Mouse (Mus musculus) lung, adult 2 months (tissue): ENCODE results near the gene Sult6b2. TPM values are rescaled to one million over a fixed set of nuclear protein-coding genes. Genes with fewer than 3 reads are reported as not detected.

Experiments
- DNase-seq: peaks from one replicate; pipeline ENCODE4 v3.0.0; 2022
- H3K4me1 ChIP-seq: fragments of 200-500 bp; 2 replicates; pipeline ENCODE4 v1.6.1; 2011; ENCODE audit warnings: low read length; ENCODE audit not compliant: control insufficient read depth, insufficient read depth
- H3K4me3 ChIP-seq: fragments of 200-500 bp; replicated peaks from 2 replicates; pipeline ENCODE3; 2011; ENCODE audit warnings: low read depth, mild to moderate bottlenecking, control low read depth, low read length; ENCODE audit errors: extremely low read depth
- CTCF ChIP-seq: fragments of 200-500 bp; IDR thresholded peaks from 2 replicates; pipeline ENCODE4 v1.5.1; 2011; ENCODE audit warnings: mild to moderate bottlenecking, low read length, control low read depth; ENCODE audit not compliant: insufficient read depth
- POLR2A ChIP-seq: fragments of 200-500 bp; IDR thresholded peaks from 2 replicates; pipeline ENCODE4 v1.6.1; 2011; ENCODE audit warnings: low read depth, mild to moderate bottlenecking, control low read depth, low read length, borderline replicate concordance; ENCODE audit errors: extremely low read depth
- WGBS: fragments of 180-500 bp; shearing (Covaris S2); methylation state at CpG from one replicate; pipeline ENCODE4 v1.1.7; 2018; 5-methylcytosine and 5-hydroxymethylcytosine counted together
- polyA plus RNA-seq: library from polyadenylated mRNA; depleted of rRNA; stranded (reverse); fragments of >200 nt; gene quantifications from 2 replicates; pipeline ENCODE4 v1.2.3, GENCODE M21; 2012

Sult6b2 gene
- polyA plus RNA-seq, 1 experiment, result not detected

- H3K4me1 ChIP-seq, result no peaks in the 10 kb centered on the region
- 4% methylated on average over 15 of the region's 15 CpGs for WGBS
- peak; percentile 75 for DNase-seq
- TF ChIP-seq CTCF (peak; percentile 50; the same call in 1 of the 2 replicates), POLR2A (no peak)
- H3K4me3 ChIP-seq, result peak overlapping the region; percentile 49
Observed at GRCm38 (mm10) chr6:142814495-142814921, 10.2 kb upstream of the Sult6b2 start.

- no peak for TF ChIP-seq CTCF
- TF ChIP-seq POLR2A, result no peak
- H3K4me3 ChIP-seq, result no peak overlapping the region
- WGBS, result 59% methylated on average over 10 of the region's 10 CpGs
- no peak for DNase-seq
- H3K4me1 ChIP-seq, result no peaks in the 10 kb centered on the region
Observed at GRCm38 (mm10) chr6:142814011-142814410, 9.7 kb upstream of the Sult6b2 start.

- no peaks in the 10 kb centered on the region for H3K4me1 ChIP-seq
- no peak for DNase-seq
- H3K4me3 ChIP-seq, result no peak overlapping the region
- WGBS, result 69% methylated on average over 5 of the region's 5 CpGs
- TF ChIP-seq CTCF (no peak), POLR2A (no peak)
Observed at GRCm38 (mm10) chr6:142812969-142813368, 8.7 kb upstream of the Sult6b2 start.

GRCm38 (mm10) chr6:142810239-142810638 is 5.9 kb upstream of the Sult6b2 start:
- 61% methylated on average over 6 of the region's 6 CpGs for WGBS
- Histone ChIP-seq H3K4me3 (no peak overlapping the region), H3K4me1 (no peaks in the 10 kb centered on the region)
- no peak for DNase-seq
- TF ChIP-seq POLR2A (no peak), CTCF (no peak)

DNA sequence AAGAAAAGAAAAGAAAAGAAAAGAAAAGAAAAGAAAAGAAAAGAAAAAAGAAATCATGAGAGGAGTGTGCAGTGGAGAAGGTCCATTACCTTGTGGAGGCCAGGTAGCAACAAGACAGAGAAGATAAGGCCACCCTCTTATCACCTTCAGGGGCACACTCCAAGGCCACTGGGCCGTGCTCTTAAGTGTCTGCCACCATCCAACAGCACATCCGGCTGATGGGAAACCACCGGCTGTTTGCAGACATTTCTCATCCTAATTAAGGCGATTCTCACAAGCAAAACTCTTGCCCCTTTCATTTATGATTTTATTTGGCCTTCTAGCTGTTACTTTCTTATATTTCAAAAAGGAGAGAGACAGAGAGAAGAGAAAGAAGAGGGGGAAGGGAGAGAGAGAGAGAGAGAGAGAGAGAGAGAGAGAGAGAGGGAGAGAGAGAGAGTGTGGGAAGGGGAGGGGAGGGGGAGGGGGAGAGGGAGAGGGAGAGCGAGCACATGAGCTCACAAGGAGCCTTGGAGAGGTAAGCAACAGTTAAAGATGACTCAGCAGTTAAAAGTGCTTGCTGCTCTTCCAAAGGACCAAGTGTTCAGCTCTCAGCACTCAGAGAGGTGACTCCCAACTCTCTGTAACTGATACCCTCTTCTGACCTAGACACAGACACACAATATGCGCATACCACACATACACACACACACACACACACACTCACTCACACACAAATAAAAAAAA is 5.2 kb upstream of the Sult6b2 start:
- TF ChIP-seq POLR2A (no peak), CTCF (no peak)
- Histone ChIP-seq H3K4me3 (no peak overlapping the region), H3K4me1 (no peaks in the 10 kb centered on the region)
- no peak for DNase-seq
- WGBS, result 24% methylated on average over 6 of the region's 6 CpGs

- no peak overlapping the region for H3K4me3 ChIP-seq
- 72% methylated on average over 4 of the region's 4 CpGs for WGBS
- no peak for DNase-seq
- TF ChIP-seq POLR2A, result no peak
- TF ChIP-seq CTCF, result no peak
- H3K4me1 ChIP-seq, result no peaks in the 10 kb centered on the region
Observed at GRCm38 (mm10) chr6:142806326-142806725, 2.0 kb upstream of the Sult6b2 start.

DNA sequence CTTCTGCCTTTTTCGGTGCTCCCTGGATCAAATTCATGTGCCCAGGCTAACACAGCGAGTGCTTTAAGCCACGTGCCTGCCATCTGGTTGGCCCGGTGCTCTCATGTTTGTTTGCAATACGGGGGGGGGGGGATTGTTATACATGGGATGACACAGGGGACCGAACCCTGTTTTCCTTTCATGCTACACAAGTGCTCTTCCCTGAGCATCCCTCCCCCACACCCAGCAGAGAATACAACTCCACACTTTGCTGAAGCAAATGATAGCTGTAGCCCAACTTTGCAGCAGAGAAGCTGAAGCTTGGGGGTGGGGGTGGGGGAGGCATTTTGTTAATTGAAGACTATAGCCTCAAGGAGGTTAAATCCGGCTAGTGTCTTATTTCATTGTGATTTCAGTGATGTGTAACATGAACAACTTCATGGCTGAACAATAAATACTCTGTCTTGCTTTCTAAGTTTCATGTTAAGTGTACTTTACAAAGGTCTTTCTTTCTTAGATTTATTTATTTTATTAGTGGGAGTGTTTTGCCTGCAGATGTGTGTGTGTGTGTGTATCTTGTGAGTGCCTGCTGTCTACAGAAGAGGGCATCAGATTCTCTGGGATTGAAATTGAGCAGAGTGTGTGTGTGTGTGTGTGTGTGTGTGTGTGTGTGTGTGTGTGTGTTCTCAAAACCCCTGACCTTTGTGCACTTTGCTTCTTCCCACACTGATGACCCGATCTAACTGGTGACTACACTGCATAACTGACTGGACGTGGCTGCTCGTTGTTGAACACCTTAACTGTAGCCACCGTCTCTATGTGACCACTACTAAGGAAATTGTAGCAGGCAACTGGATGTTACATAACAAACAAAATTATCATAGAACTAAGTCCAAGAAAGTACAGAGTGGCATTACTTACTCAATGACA is 1.4 kb downstream of the Sult6b2 start:
- WGBS, result 41% methylated on average over 11 of the region's 11 CpGs
- H3K4me3 ChIP-seq, result no peak overlapping the region
- no peak for DNase-seq

DNA sequence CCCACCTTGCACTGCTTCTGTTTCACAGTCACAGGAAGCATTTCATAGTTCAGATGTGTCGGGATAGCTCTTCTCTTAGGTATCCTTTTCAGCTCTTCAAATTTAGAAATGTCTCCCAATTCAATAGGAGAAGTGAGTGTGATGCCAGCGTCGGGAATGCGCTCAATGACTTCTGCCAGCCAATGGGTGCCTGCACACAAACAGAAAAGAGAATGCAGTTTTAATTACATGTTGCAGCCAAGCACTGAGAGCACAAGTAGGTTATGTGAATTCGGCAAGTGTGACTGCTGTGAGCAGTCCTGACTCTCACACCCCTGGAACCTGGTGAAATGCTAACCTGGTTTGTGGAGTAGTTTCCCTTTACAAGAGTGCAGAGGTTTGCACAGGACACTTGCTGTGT is 2.6 kb downstream of the Sult6b2 start:
- no peak for TF ChIP-seq CTCF
- no peak for TF ChIP-seq POLR2A
- WGBS, result 83% methylated on average over 5 of the region's 5 CpGs
- no peak for DNase-seq

More for the DNA sequence above, 1.4 kb downstream of the Sult6b2 start:
- no peaks in the 10 kb centered on the region for H3K4me1 ChIP-seq
- no peak for TF ChIP-seq CTCF
- no peak for TF ChIP-seq POLR2A

GRCm38 (mm10) chr6:142799704-142800374 is 4.5 kb downstream of the Sult6b2 start:
- TF ChIP-seq POLR2A, result no peak
- TF ChIP-seq CTCF, result no peak
- no peaks in the 10 kb centered on the region; the same call in 1 of the 2 replicates for H3K4me1 ChIP-seq
- no peak overlapping the region for H3K4me3 ChIP-seq
- 63% methylated on average over 7 of the region's 7 CpGs for WGBS
- no peak for DNase-seq

More for the DNA sequence above, 2.6 kb downstream of the Sult6b2 start:
- H3K4me1 ChIP-seq, result no peaks in the 10 kb centered on the region; the same call in 1 of the 2 replicates
- H3K4me3 ChIP-seq, result no peak overlapping the region
